Mouse (Mus musculus) thymus, postnatal 14 days (tissue): ENCODE results near the gene R3hcc1l.

Experiments used
- DNase-seq: peaks from one replicate; pipeline ENCODE4 v3.0.0; 2021

R3hcc1l gene

GRCm38 (mm10) chr19:42558701-42559100 is 40.1 kb downstream of the R3hcc1l start:
- no peak for DNase-seq

GRCm38 (mm10) chr19:42561991-42562390 is 43.4 kb downstream of the R3hcc1l start:
- no peak for DNase-seq

- no peak for DNase-seq
Measured at GRCm38 (mm10) chr19:42562981-42563380, 44.4 kb downstream of the R3hcc1l start.

GRCm38 (mm10) chr19:42563726-42564270 is 45.2 kb downstream of the R3hcc1l start:
- DNase-seq: no peak

- no peak for DNase-seq
Measured at GRCm38 (mm10) chr19:42566283-42567019, 47.9 kb downstream of the R3hcc1l start.

- DNase-seq: no peak
Measured at GRCm38 (mm10) chr19:42567020-42567419, 48.5 kb downstream of the R3hcc1l start.

- DNase-seq: no peak
Measured at GRCm38 (mm10) chr19:42569076-42569475, 50.5 kb downstream of the R3hcc1l start.

- no peak for DNase-seq
Measured at GRCm38 (mm10) chr19:42571291-42571690, 52.7 kb downstream of the R3hcc1l start.

GRCm38 (mm10) chr19:42575317-42575716 is 56.8 kb downstream of the R3hcc1l start:
- DNase-seq: no peak

- no peak for DNase-seq
Measured at GRCm38 (mm10) chr19:42576856-42577255, 58.3 kb downstream of the R3hcc1l start.

- no peak for DNase-seq
Measured at GRCm38 (mm10) chr19:42578631-42579030, 60.1 kb downstream of the R3hcc1l start.

- DNase-seq: no peak
Measured at GRCm38 (mm10) chr19:42580701-42581100, 62.1 kb downstream of the R3hcc1l start.

GRCm38 (mm10) chr19:42582811-42583370 is 64.3 kb downstream of the R3hcc1l start:
- DNase-seq: no peak

- no peak for DNase-seq
Measured at GRCm38 (mm10) chr19:42583677-42584076, 65.1 kb downstream of the R3hcc1l start.

GRCm38 (mm10) chr19:42584188-42584587 is 65.6 kb downstream of the R3hcc1l start:
- DNase-seq: no peak

- DNase-seq: no peak
Measured at GRCm38 (mm10) chr19:42587704-42588103, 69.1 kb downstream of the R3hcc1l start.

- DNase-seq: no peak
Measured at GRCm38 (mm10) chr19:42589246-42589645, 70.7 kb downstream of the R3hcc1l start.

- no peak for DNase-seq
Measured at GRCm38 (mm10) chr19:42591534-42591933, 73.0 kb downstream of the R3hcc1l start.

- no peak for DNase-seq
Measured at GRCm38 (mm10) chr19:42593456-42593855, 74.9 kb downstream of the R3hcc1l start.

GRCm38 (mm10) chr19:42595066-42595465 is 76.5 kb downstream of the R3hcc1l start:
- DNase-seq: no peak

- DNase-seq: no peak
Measured at GRCm38 (mm10) chr19:42597286-42597685, 78.7 kb downstream of the R3hcc1l start.

- DNase-seq: no peak
Measured at GRCm38 (mm10) chr19:42597896-42598295, 79.3 kb downstream of the R3hcc1l start.

GRCm38 (mm10) chr19:42599891-42600290 is 81.3 kb downstream of the R3hcc1l start:
- DNase-seq: no peak

GRCm38 (mm10) chr19:42600591-42600990 is 82.0 kb downstream of the R3hcc1l start:
- no peak for DNase-seq
